Mouse (Mus musculus): ENCODE measurements around the gene Mxi1. TPM values are rescaled to one million over a fixed set of nuclear protein-coding genes. Genes with fewer than 3 reads are reported as not detected.

The Mxi1 gene
- total RNA-seq, 1 experiment from 2014 or later: 75.6 TPM

GRCm38 (mm10) chr19:53420924-53421582 is 110.7 kb downstream of the Mxi1 start:
- ATAC-seq (replicated peaks in 1 of 2; ENCODE audit: insufficient read depth in 1 of 2, low FRiP score in 2 of 2, low TSS enrichment in 1 of 2, low read depth in 1 of 2, poor library complexity in 2 of 2, severe bottlenecking in 2 of 2): peak; percentile 47 to 51

DNA sequence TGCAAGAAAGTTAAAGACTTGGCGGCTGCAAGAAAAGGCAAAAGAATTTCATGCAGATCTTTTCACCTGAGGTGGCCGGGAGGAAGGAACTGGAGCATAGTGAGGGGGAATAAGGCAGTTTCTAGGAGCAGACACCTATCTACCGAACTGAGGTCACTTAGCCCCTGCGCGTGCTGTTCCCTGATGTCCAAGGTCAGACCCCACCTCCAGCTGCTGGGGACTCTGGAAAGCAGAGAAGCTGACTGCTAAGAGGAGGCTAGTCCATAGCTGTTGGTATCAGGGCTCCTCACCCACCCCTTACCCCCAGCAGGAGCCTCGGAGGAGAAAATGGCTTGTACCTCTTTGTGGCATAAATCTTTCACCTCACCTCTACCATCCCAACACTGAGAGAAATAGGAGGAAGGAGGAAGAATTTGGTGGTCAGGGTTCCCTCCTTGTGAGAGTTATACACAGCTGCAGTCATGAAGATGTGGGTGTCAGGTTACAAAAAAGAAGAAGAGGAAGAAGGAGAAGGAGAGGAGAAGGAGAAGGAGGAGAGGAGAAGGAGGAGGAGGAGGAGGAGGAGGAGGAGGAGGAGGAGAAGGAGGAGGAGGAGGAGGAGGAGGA is 111.4 kb downstream of the Mxi1 start:
- ATAC-seq (replicated peaks in 1 of 2; ENCODE audit: insufficient read depth in 1 of 2, low FRiP score in 2 of 2, low TSS enrichment in 1 of 2, low read depth in 1 of 2, poor library complexity in 2 of 2, severe bottlenecking in 2 of 2): no peak

DNA sequence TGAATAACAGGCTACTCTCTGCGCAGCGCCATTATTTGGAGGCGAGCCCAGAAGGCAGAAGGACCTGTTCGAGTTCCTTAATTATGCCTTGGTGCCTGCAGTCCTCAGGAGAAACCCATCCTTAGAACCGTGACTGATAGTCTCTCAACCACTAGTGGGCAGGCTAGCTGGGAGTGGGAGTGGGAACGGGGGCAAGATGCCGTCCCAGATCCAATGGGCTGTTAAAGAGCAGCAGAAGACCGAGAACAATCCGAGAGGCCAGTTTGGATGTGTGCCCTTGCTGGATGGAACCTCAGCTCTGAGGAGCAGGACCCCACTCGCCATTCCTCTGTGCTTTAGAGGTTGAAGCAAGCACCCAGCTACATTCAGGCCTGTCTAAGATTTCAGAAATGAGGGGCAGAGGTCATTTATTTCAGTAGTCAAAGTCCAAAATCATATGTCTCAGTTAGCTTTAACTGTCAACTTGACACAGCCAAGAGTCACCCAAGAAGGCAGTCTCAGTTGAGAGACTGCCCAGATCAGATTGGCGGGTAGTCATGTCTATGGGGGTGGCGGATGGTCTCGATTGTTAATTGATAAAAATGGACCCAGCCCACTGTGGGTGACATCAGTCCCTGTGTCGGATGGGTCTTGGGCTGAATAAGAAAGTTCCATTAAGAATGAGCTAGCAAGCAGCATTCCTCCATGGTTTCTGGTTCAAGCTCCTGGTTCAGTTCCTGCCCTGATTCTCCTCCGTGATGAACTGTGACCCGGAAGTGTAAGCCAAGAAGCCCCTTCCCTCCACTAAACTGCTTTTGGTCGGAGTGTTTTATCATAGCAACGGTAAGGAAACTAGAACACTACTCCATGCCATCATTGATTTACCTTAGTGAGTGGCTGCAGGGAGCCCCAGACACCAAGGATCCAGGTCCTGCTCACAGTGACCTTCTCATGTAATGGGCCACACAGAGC is 112.3 kb downstream of the Mxi1 start:
- no peak for ATAC-seq (replicated peaks in 1 of 2; ENCODE audit: insufficient read depth in 1 of 2, low FRiP score in 2 of 2, low TSS enrichment in 1 of 2, low read depth in 1 of 2, poor library complexity in 2 of 2, severe bottlenecking in 2 of 2)

DNA sequence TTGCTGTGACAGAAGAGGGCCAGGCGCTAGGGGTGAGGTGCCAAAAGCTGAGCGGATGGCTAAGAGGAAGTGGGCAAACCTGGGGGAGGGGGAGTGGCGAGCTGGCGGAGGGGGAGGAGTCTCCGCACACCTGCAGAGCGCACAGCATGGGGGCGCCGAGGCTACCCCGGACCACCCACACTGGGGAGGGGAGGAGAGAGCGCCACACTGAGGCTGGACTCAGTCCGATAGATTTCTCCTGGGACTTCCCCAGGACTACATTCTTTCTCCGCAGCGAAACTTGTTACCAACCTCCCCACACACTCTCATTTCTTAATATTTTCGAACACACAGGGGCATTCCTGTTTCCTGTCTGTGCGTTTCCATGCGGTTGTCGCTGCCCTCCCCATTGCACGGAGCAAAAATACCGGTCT is 113.0 kb downstream of the Mxi1 start:
- peak; percentile 20 to 23; a peak in 3 of 4 replicates for ATAC-seq (replicated peaks in 1 of 2; ENCODE audit: insufficient read depth in 1 of 2, low FRiP score in 2 of 2, low TSS enrichment in 1 of 2, low read depth in 1 of 2, poor library complexity in 2 of 2, severe bottlenecking in 2 of 2)

DNA sequence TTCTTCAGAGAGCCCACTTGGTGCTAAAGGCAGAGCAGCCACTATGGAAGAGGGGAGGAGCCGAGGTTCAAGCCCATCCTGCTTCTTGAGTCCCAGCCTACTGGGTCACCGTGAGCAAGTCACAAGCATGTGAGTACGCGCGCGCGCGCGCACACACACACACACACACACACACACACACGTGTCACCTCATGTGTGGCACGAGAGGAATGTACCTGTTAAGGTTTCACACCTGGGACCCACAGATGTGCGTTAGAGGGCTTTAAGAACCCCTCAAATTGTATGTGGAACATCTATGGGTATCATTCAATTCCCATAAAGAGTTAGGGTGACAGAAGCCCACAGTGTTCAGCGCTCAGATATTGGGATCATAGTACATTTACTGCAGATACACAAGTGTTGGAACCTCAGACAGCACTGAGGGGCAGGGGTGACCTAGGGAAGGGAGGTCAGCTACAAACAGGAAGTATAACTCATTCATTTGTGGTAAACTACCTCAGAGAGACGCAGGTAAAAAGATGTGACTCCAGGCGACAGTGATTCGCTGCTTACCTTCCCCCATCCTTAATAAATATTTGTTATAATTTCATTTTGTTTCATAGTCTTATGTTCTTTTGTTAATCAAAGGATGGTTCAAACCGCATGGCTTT is 113.6 kb downstream of the Mxi1 start:
- 0 out of 4 replicates have a peak, but pooled peaks of 1 of the 2 experiments have one; percentile 20 for ATAC-seq (replicated peaks in 1 of 2; ENCODE audit: insufficient read depth in 1 of 2, low FRiP score in 2 of 2, low TSS enrichment in 1 of 2, low read depth in 1 of 2, poor library complexity in 2 of 2, severe bottlenecking in 2 of 2)

- ATAC-seq (replicated peaks in 1 of 2; ENCODE audit: insufficient read depth in 1 of 2, low FRiP score in 2 of 2, low TSS enrichment in 1 of 2, low read depth in 1 of 2, poor library complexity in 2 of 2, severe bottlenecking in 2 of 2): peak; percentile 76 to 79
These were observed 114.3 kb downstream of the Mxi1 start for GRCm38 (mm10) chr19:53424629-53425028.

Other genes with a start within 250 kb of the Mxi1 start
- 67.0 and 67.7 TPM in 2 replicates for gene Add3, start 170.1 kb upstream of the Mxi1 start, total RNA-seq (2017)
- not detected in 2 replicates for gene Gm10197, start 61.2 kb downstream of the Mxi1 start, total RNA-seq (2017)
- 42.6 and 43.6 TPM in 2 replicates for gene Smndc1, start 80.1 kb downstream of the Mxi1 start, total RNA-seq (2017)
- 67.9 and 102 TPM in 2 replicates for gene Dusp5, start 218.6 kb downstream of the Mxi1 start, total RNA-seq (2017)

All from hematopoietic stem cell, adult 5-6 weeks (primary cell).